Mouse (Mus musculus) limb, embryonic 13.5 days (tissue): ENCODE results near the gene Gm4631. TPM values are rescaled to one million over a fixed set of nuclear protein-coding genes. Genes with fewer than 3 reads are reported as not detected.
"Not testable (repeated sequence)": the region's sequence is repeated elsewhere in the genome, so short reads cannot be mapped to it uniquely, and the experiment has no call there.

Experiments
- ATAC-seq: fragments of 200-750 bp; cut with Nextera tagmentation; 2 replicates; pipeline ENCODE4 v1.8.0; 2017; ENCODE audit warnings: low read depth, moderate number of reproducible peaks, moderate TSS enrichment; ENCODE audit not compliant: low FRiP score
- H3K27ac ChIP-seq: fragments of 300-500 bp; sonication (generic); 2 replicates; pipeline ENCODE4 v1.5.1; 2015; ENCODE audit warnings: inconsistent platforms, mild to moderate bottlenecking, moderate library complexity
- H3K27me3 ChIP-seq: fragments of 300-500 bp; sonication (generic); 2 replicates; pipeline ENCODE4 v1.6.1; 2015; ENCODE audit warnings: mild to moderate bottlenecking, inconsistent platforms
- H3K36me3 ChIP-seq: fragments of 300-500 bp; sonication (generic); 2 replicates; pipeline ENCODE4 v1.6.1; 2015; ENCODE audit warnings: inconsistent platforms, mild to moderate bottlenecking, moderate library complexity
- H3K4me1 ChIP-seq: fragments of 300-500 bp; sonication (generic); 2 replicates; pipeline ENCODE4 v1.6.1; 2015; ENCODE audit warnings: inconsistent platforms
- H3K4me2 ChIP-seq: fragments of 300-500 bp; sonication (generic); replicated peaks from 2 replicates; pipeline ENCODE4 v1.6.1; 2015; ENCODE audit warnings: inconsistent platforms, mild to moderate bottlenecking, moderate library complexity
- H3K4me3 ChIP-seq: fragments of 300-500 bp; sonication (generic); 2 replicates; pipeline ENCODE4 v1.5.1; 2015; ENCODE audit warnings: moderate library complexity, mild to moderate bottlenecking, inconsistent platforms
- H3K9ac ChIP-seq: fragments of 300-500 bp; sonication (generic); 2 replicates; pipeline ENCODE4 v1.6.1; 2015; ENCODE audit warnings: mild to moderate bottlenecking, inconsistent platforms
- H3K9me3 ChIP-seq: fragments of 300-500 bp; sonication (generic); 2 replicates; pipeline ENCODE4 v1.6.1; 2016; ENCODE audit warnings: inconsistent platforms
- WGBS: fragments of 180-500 bp; shearing (Covaris S2); methylation state at CpG from one replicate; pipeline ENCODE4 v1.1.7; 2015; 5-methylcytosine and 5-hydroxymethylcytosine counted together
- polyA plus RNA-seq: library from polyadenylated mRNA; unstranded; fragments of >200 nt; fragmentation: Nextera tagmentation; extraction: Ambion mirVana; gene quantifications from 2 replicates; pipeline ENCODE4 v1.2.1, GENCODE M21; 2015

Gm4631 gene
- polyA plus RNA-seq: 17.3 and 20.5 TPM in 2 replicates

DNA sequence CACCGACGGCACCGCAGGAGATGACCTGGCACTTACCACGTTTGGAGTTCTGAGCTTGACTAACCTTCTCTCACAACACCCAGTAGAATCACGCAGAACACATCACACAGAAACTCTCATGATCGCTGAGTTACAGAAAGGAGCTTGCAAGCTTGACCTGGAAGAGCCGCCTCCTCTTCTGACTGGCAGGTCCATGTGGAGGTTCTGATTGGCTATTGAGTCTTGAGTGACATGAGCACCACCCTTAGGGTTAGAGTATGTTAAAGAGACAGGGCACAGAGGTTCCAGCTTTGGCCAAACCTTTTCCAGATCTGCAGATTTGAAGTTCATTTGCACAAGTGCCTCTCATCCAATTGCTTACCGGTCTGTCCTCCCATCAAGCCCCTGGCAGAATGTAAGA lies at the start of gene Gm4631:
TSS of gene Gm4631 (minus strand) at position 101 of the 400 bp plus-strand sequence.
- H3K4me1 ChIP-seq, H3K4me3 ChIP-seq, H3K36me3 ChIP-seq, H3K27ac ChIP-seq, H3K27me3 ChIP-seq, H3K4me2 ChIP-seq, H3K9ac ChIP-seq, ATAC-seq, H3K9me3 ChIP-seq: not testable (repeated sequence)
- WGBS: no CpG with 5 or more reads among the region's 8 CpGs

DNA sequence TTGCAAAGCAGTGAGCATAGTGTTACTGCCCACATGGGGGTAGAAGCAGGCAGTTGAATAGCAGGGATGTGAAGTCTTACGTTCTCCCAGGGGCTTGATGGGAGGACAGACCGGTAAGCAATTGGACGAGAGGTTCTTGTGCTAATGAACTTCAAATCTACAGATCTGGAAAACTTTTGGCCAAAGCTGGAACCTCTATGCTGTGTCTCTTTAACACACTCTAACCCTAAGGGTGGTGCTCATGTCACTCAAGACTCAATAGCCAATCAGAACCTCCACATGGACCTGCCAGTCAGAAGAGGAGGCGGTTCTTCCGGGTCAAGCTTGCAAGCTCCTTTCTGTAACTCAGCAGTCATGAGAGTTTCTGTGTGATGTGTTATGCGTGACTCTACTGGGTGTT lies 34.1 kb upstream of the Gm4631 start, which contains the start of gene Zfp968:
TSS of gene Zfp968 (plus strand) at position 301 of the 400 bp plus-strand sequence.
- no CpG with 5 or more reads among the region's 6 CpGs for WGBS
- not testable (repeated sequence) for H3K9me3 ChIP-seq, H3K9ac ChIP-seq, H3K27ac ChIP-seq, H3K36me3 ChIP-seq, ATAC-seq, H3K4me1 ChIP-seq, H3K4me2 ChIP-seq, H3K27me3 ChIP-seq, H3K4me3 ChIP-seq

DNA sequence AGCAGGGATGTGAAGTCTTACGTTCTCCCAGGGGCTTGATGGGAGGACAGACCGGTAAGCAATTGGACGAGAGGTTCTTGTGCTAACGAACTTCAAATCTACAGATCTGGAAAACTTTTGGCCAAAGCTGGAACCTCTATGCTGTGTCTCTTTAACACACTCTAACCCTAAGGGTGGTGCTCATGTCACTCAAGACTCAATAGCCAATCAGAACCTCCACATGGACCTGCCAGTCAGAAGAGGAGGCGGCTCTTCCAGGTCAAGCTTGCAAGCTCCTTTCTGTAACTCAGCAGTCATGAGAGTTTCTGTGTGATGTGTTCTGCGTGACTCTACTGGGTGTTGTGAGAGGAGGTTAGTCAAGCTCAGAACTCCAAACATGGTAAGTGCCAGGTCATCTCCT lies 63.2 kb downstream of the Gm4631 start, which contains the start of gene Gm14440:
TSS of gene Gm14440 (plus strand) at position 301 of the 400 bp plus-strand sequence.
- no CpG with 5 or more reads among the region's 6 CpGs for WGBS
- not testable (repeated sequence) for H3K27me3 ChIP-seq, H3K9me3 ChIP-seq, ATAC-seq, H3K27ac ChIP-seq, H3K36me3 ChIP-seq, H3K4me2 ChIP-seq, H3K4me1 ChIP-seq, H3K4me3 ChIP-seq, H3K9ac ChIP-seq

Other genes with a start within 250 kb of the Gm4631 start
- gene Gm14399, start 196.2 kb downstream of the Gm4631 start, polyA plus RNA-seq: 4.0 and 4.1 TPM in 2 replicates
- gene Gm14443, start 162.3 kb downstream of the Gm4631 start, polyA plus RNA-seq: 1.3 and 1.5 TPM in 2 replicates
- 8.1 and 13.2 TPM in 2 replicates for gene Gm14391, start 131.3 kb downstream of the Gm4631 start, polyA plus RNA-seq
- gene Gm14440, start 63.1 kb downstream of the Gm4631 start, polyA plus RNA-seq: 3.6 TPM in 1 of 2 replicates, not detected in the other
- 4.8 and 4.9 TPM in 2 replicates for gene Zfp968, start 34.2 kb upstream of the Gm4631 start, polyA plus RNA-seq
- 13.5 and 16.6 TPM in 2 replicates for gene Gm4724, start 97.6 kb upstream of the Gm4631 start, polyA plus RNA-seq
- gene Zfp965, start 131.8 kb upstream of the Gm4631 start, polyA plus RNA-seq: 7.7 and 8.3 TPM in 2 replicates